Mouse (Mus musculus): ENCODE data around the gene Gm14698. TPM values are rescaled to one million over a fixed set of nuclear protein-coding genes. Genes with fewer than 3 reads are reported as not detected.
"Not testable (repeated sequence)": the region's sequence is repeated elsewhere in the genome, so short reads cannot be mapped to it uniquely, and the experiment has no call there.

The Gm14698 gene
- 0.29 and 0.43 TPM in 2 replicates for polyA plus RNA-seq (2012; rRNA removed)

GRCm38 (mm10) chrX:68821059-68821458 lies at the start of gene Gm14698:
Gene Gm14698 (plus strand): TSS chrX:68821093.
- peak; percentile 2 to 9 for DNase-seq
- H3K27ac ChIP-seq (ENCODE audit: insufficient read depth, low read length); H3K4me3 ChIP-seq (replicated peaks; ENCODE audit: insufficient read depth, low read depth, low read length); H3K27me3 ChIP-seq (ENCODE audit: control insufficient read depth, insufficient read depth, low read length); H3K4me1 ChIP-seq (ENCODE audit: control insufficient read depth, insufficient read depth, low read length): not testable (repeated sequence)
- 4% methylated on average over 35 of the region's 36 CpGs for WGBS

- 49% methylated on average over 2 of the region's 2 CpGs for WGBS
- not testable (repeated sequence) for H3K27me3 ChIP-seq (ENCODE audit: control insufficient read depth, insufficient read depth, low read length); H3K4me3 ChIP-seq (replicated peaks; ENCODE audit: insufficient read depth, low read depth, low read length); H3K27ac ChIP-seq (ENCODE audit: insufficient read depth, low read length); H3K4me1 ChIP-seq (ENCODE audit: control insufficient read depth, insufficient read depth, low read length); DNase-seq
Observed at GRCm38 (mm10) chrX:68820449-68820848, 444 bp upstream of the Gm14698 start.

DNA sequence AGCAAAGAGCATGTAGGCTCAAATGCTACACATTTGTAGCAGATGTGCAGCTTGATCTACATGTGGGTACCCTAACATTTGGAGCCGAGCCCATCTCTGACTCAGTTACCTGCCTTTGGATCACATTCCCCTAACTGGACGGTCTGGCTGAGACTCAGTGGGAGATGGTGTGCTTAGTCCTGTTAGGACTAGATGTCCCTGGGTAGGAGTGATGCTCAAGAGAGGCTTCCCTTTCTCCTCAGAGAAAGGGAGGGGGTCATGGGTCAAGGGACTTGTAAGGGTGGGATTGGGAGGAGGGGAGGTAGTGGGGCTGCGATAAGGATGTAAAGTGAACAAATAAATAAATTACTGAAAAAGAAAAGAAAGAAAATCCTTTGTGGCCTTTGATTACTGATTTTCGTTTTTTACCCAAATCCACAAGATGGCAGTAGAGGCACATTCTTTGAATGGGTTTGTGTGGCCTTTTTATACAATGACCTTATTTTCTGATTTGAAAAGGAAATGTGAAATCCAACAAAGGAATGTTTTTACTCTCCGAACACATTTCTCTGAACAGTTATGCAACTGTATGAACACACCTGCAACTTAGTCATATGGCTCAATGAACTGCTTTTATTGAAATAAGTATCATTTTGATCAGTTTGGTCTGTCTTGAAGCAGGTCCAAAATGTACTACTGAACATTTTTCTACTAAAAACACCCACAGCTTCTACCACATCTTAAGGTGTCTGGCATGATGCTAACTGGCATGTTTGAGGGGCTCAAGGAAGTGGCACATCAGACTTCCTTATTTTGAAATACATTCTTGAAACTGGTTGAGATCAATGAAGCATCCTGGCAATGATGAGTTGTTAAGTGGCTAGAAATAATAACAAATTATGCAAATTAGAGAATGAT lies 18.9 kb downstream of the Gm14698 start:
- Histone ChIP-seq H3K4me1 (ENCODE audit: control insufficient read depth, insufficient read depth, low read length) (no peaks in the 10 kb centered on the region), H3K4me3 (replicated peaks; ENCODE audit: insufficient read depth, low read depth, low read length) (no peak overlapping the region), H3K27ac (ENCODE audit: insufficient read depth, low read length) (no peak overlapping the region), H3K27me3 (ENCODE audit: control insufficient read depth, insufficient read depth, low read length) (no peaks in the 10 kb centered on the region)
- 12% methylated on average over 5 of the region's 5 CpGs for WGBS
- TF ChIP-seq CTCF (IDR thresholded peaks at IDR 0.05; ENCODE audit: borderline replicate concordance, insufficient read depth, low read depth, low read length): no peak; the same call in 1 of the 2 replicates
- TF ChIP-seq POLR2A (IDR thresholded peaks at IDR 0.05; ENCODE audit: borderline replicate concordance, insufficient read depth, low read length): no peak
- DNase-seq: peak in 1 of 2 experiments; percentile 18

- peak; percentile 48 to 75 for DNase-seq
- 11% methylated on average over 2 of the region's 2 CpGs for WGBS
- TF ChIP-seq CTCF (IDR thresholded peaks at IDR 0.05; ENCODE audit: borderline replicate concordance, insufficient read depth, low read depth, low read length): no peak
- no peak for TF ChIP-seq POLR2A (IDR thresholded peaks at IDR 0.05; ENCODE audit: borderline replicate concordance, insufficient read depth, low read length)
Observed at GRCm38 (mm10) chrX:68865145-68865544, 44.3 kb downstream of the Gm14698 start.

More at GRCm38 (mm10) chrX:68865145-68865544, 44.3 kb downstream of the Gm14698 start:
- Histone ChIP-seq H3K27ac (ENCODE audit: insufficient read depth, low read length) (no peak overlapping the region), H3K4me1 (ENCODE audit: control insufficient read depth, insufficient read depth, low read length) (no peaks in the 10 kb centered on the region), H3K27me3 (ENCODE audit: control insufficient read depth, insufficient read depth, low read length) (no peaks in the 10 kb centered on the region), H3K4me3 (replicated peaks; ENCODE audit: insufficient read depth, low read depth, low read length) (no peak overlapping the region)

Other genes with a start within 250 kb of the Gm14698 start
- gene Fmr1, start 142.6 kb upstream of the Gm14698 start, polyA plus RNA-seq (2012; rRNA removed): 39.3 and 40.8 TPM in 2 replicates
- gene Fmr1nb, start 59.3 kb upstream of the Gm14698 start, polyA plus RNA-seq (2012; rRNA removed): 0.15 TPM in 1 of 2 replicates, not detected in the other
- not detected in 2 replicates for gene Gm6812, start 72.0 kb downstream of the Gm14698 start, polyA plus RNA-seq (2012; rRNA removed)